Mouse (Mus musculus): ENCODE measurements at regions not wholly inside any gene's neighbourhood (a gene's known extent, or its start where the extent isn't known, plus 50 kb on each side); places are given as distances from the start of the nearest gene placed in this dataset.

- no peak for TF ChIP-seq CTCF (IDR thresholded peaks at IDR 0.05)
- TF ChIP-seq EP300 (IDR thresholded peaks at IDR 0.05; ENCODE audit: insufficient read depth, low read depth, low read length): no peak
Observed at GRCm38 (mm10) chr15:36709788-36710187, 297.8 kb downstream of the Zfp706 start.

Measured in heart, adult 2 months (tissue).